Mouse (Mus musculus): ENCODE results near the gene Adgra1. TPM values are rescaled to one million over a fixed set of nuclear protein-coding genes. Genes with fewer than 3 reads are reported as not detected.

The Adgra1 gene
- total RNA-seq, 2 experiments from 2014 or later = not detected

DNA sequence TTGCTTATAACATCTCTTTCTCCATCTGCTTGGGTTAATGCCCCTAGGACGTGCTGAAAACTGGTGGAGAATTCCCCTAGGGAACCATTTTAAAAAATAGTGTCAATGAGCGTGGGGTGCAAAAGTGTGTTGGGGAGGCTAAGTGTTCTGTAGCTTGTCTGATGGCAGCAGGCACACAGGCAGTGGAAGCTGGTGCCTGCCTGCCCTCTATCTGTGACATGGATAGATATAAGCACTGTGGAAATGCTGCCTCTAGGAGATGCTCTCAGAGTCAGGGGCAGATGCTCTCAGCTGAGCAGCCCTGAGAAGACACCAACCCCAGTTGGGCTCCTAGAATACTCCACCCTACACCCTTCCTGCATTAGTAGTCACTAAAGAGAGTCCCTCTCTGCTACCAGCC lies 11.1 kb downstream of the Adgra1 start:
- no peak for ATAC-seq (replicated peaks; ENCODE audit: poor library complexity, severe bottlenecking)

- no peak for ATAC-seq (replicated peaks; ENCODE audit: poor library complexity, severe bottlenecking)
Measured at GRCm38 (mm10) chr7:139850152-139850551, 16.2 kb downstream of the Adgra1 start.

DNA sequence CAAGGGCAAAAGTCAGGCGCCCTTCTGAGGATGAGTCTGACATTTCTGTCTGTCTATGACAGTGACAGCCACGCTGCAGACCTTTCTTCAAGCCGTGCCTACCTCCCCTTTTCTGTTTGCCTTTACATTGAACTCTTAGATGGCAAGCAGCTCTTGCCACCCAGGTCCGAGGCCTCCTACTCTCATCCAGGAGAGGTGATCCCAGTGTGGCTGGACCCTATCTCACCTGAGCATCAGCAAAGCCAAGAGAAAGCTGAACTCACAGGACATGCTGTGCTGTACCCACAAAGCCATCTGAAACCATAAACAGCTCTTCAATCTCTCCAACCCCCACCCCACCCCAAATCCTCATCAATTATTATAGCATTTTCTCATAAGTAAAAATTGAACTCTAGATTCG lies 16.7 kb downstream of the Adgra1 start:
- no peak for ATAC-seq (replicated peaks; ENCODE audit: poor library complexity, severe bottlenecking)

DNA sequence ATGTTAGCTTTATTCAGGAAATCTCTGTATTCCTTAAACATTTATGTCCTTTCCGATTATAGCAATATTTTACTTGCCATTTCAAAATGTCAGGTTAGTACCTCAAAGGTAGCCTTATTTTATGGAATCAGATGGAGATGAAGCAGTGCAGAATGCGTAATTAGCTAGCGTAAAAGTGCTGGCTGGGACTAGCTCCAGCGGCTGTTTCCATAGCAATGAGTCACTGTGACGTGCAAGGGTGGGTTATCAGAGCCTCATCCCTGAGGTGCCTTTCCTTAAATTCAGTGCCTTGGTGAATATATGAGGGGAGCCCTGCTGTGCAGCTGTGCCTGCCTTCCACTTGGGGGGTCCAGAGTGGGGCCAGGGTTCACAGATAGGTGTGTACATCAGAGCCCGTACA lies 17.1 kb downstream of the Adgra1 start:
- no peak for ATAC-seq (replicated peaks; ENCODE audit: poor library complexity, severe bottlenecking)

DNA sequence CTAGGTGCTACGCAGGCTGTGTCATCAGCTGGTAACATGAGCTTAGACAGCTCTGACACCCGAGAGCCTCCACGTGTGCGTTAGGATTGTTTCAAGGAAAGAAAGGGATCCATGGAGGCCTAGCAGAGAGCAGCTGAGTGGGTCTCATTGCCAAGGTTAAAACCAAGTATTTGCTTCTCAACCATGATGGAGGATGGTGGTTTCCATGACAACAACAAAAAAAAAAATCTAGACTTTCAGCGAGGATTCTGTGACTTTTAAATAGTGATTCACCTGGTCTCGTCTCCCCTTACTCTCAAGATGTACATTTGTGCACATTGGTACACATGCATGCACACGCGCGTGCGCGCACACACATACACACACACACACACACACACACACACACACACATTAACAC lies 21.3 kb downstream of the Adgra1 start:
- no peak for ATAC-seq (replicated peaks; ENCODE audit: poor library complexity, severe bottlenecking)

- peak; percentile 59 for ATAC-seq (replicated peaks; ENCODE audit: poor library complexity, severe bottlenecking)
Measured at GRCm38 (mm10) chr7:139861411-139861810, 27.4 kb downstream of the Adgra1 start.

DNA sequence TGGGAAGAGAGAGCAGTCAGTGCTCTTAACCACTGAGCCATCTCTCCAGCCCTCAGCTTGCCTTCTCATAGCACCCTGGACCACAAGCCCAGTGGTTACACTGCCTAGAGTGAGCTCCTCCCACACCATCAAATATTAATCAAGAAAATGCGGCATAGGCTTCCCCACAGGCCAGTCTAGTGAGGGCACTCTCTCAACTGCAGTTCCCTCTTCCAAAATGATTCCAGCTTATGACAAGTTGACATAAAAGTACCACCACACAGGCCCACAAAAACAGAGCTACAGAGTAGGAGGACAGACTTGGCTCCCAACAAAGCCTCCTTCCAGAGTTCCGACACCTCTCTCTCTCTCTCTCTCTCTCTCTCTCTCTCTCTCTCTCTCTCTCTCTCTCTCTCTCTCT lies 29.1 kb downstream of the Adgra1 start:
- no peak for ATAC-seq (replicated peaks; ENCODE audit: poor library complexity, severe bottlenecking)

- no peak for ATAC-seq (replicated peaks; ENCODE audit: poor library complexity, severe bottlenecking)
Measured at GRCm38 (mm10) chr7:139864253-139864652, 30.3 kb downstream of the Adgra1 start.

DNA sequence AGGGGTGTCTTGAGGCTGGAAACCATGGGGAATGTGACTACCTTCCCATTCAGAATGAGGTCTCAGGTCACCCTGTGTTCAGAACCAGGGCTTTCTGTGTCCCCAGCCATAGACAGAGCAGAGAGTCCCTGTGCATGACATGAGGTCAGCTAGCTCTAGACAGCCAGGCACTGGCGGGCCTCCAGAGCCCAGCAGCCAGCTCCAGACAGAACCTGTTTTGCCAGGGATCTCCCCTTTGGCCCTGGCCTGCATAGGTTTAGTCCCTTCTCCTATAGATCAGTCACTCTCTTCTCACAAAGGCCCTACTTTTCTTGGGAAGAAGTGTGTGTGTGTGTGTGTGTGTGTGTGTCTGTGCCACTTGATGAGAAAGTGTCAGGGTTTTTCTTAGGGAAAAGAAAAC lies 30.9 kb downstream of the Adgra1 start:
- no peak for ATAC-seq (replicated peaks; ENCODE audit: poor library complexity, severe bottlenecking)

- ATAC-seq (replicated peaks; ENCODE audit: poor library complexity, severe bottlenecking) = no peak
Measured at GRCm38 (mm10) chr7:139871014-139871413, 37.0 kb downstream of the Adgra1 start.

- no peak for ATAC-seq (replicated peaks; ENCODE audit: poor library complexity, severe bottlenecking)
Measured at GRCm38 (mm10) chr7:139877167-139877792, 43.3 kb downstream of the Adgra1 start.

GRCm38 (mm10) chr7:139878122-139878521 lies 44.1 kb downstream of the Adgra1 start:
- ATAC-seq (replicated peaks; ENCODE audit: poor library complexity, severe bottlenecking) = no peak

DNA sequence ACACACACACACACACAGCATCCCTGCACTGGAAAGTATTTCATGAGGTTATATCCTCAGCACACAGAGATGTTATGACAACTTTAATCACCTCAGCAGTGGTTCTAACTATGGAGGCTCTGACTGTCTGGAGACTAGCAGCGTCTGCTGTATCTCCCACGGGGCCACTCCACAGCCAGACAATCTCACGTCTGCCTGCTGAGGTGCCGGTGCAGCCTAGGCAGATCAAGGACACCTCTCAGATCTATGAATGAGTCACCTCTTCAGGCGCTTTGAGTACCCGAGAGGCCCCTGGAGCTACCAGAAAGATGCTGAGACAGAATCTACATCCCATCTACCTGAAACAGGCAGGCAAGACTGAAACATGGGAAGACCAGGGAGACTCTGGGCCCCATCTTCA lies 44.6 kb downstream of the Adgra1 start:
- no peak for ATAC-seq (replicated peaks; ENCODE audit: poor library complexity, severe bottlenecking)

DNA sequence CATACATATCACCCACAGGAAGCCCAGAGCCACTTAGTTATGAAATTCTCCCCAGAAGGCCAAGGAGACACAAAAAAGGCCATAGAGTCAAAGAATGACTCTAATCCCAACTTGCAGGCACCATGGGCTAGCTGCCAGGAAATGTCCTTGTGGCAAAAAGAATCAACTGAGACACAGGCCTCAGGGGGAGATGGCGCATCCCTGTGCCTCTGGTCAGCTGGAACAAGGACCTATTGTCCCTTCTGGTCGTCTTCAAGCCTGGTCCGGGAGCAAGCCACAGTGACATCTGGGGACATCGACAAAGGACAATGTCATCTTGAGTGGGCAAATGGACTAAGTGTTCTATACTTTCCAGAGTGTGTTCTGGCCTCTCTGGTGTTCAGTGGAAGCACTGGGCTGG lies 49.6 kb downstream of the Adgra1 start:
- ATAC-seq (replicated peaks; ENCODE audit: poor library complexity, severe bottlenecking) = no peak

DNA sequence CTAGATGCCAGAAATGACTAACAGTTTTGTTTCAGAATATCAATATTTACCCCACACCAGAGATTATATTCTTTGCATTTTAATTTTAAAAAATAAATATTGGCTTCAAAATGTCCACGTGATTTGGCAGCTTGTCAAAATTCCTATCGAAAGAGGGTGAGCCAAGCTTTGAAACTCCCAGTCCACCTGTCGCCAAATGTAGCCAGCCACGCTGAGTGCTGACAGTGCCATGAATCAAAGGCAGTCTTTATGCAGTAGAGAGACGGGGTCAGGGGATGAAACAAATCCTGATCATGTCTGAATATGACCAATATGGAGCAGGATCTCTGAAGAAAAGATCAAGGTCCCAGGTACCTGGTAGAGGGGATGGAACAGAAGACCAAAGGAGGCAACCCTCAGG lies 57.8 kb downstream of the Adgra1 start:
- ATAC-seq (replicated peaks; ENCODE audit: poor library complexity, severe bottlenecking) = no peak

GRCm38 (mm10) chr7:139894655-139895557 lies 60.9 kb downstream of the Adgra1 start, which contains the start of gene Kndc1:
Kndc1 (plus strand) TSS chr7:139894696.
- ATAC-seq (replicated peaks; ENCODE audit: poor library complexity, severe bottlenecking) = peak; percentile 40; the same call in 1 of the 2 replicates

- no peak for ATAC-seq (replicated peaks; ENCODE audit: poor library complexity, severe bottlenecking)
Measured at GRCm38 (mm10) chr7:139896271-139896670, 62.3 kb downstream of the Adgra1 start.

GRCm38 (mm10) chr7:139896796-139897195 lies 62.8 kb downstream of the Adgra1 start:
- ATAC-seq (replicated peaks; ENCODE audit: poor library complexity, severe bottlenecking) = no peak

- no peak for ATAC-seq (replicated peaks; ENCODE audit: poor library complexity, severe bottlenecking)
Measured at GRCm38 (mm10) chr7:139898606-139899005, 64.6 kb downstream of the Adgra1 start.

GRCm38 (mm10) chr7:139899505-139899904 lies 65.5 kb downstream of the Adgra1 start:
- no peak for ATAC-seq (replicated peaks; ENCODE audit: poor library complexity, severe bottlenecking)

DNA sequence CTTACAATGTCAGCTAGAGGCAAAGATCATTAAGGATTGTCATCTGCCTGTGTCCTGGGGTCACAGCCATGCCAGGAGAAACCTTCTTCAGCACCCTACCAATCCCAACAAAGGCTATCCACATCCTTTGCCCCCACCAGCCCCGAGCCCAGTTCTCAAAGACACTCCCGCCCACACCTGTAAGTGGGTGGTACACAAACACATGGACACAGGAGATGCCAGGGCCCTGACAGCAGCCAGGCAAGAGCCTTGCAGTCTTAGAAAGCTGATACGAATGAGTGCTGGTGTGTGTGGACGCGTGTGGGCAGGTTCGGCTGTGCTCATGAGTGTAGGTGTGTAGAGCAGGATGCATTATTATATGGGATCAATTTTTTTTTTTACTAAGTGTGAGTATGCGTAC lies 66.5 kb downstream of the Adgra1 start:
- ATAC-seq (replicated peaks; ENCODE audit: poor library complexity, severe bottlenecking) = no peak

- ATAC-seq (replicated peaks; ENCODE audit: poor library complexity, severe bottlenecking) = no peak
Measured at GRCm38 (mm10) chr7:139900896-139901295, 66.9 kb downstream of the Adgra1 start.

Measured in granulocyte monocyte progenitor cell, adult 5-6 weeks (primary cell).